Mouse (Mus musculus) gastrocnemius, postnatal 10 days (tissue): ENCODE data around the gene Psmb5. TPM values are rescaled to one million over a fixed set of nuclear protein-coding genes. Genes with fewer than 3 reads are reported as not detected.

Experiments
- microRNA-seq, 2 experiments: library from miRNA; unstranded; fragments of <30 nt; microRNA quantifications; one replicate each; pipeline ENCODE4 v1.2.0; 2021
- total RNA-seq, 2 experiments: library from RNA; stranded (reverse); gene quantifications; 2 replicates each; pipeline ENCODE4 v1.2.3; 2021

Psmb5 gene
- total RNA-seq, 2 experiments from 2014 or later: 183 to 207 TPM

Small RNA genes within 50 kb of the gene (microRNA-seq; reads per million reads assigned to microRNA genes)
- gene Mir686 (0 reads per million in 2 experiments), gene Mir6948 (0 reads per million in 2 experiments)

Other genes starting within 250 kb of the Psmb5 start
- 1 to 10 TPM; 3.1 to 5.5 TPM for gene Slc7a7, start 200.2 kb downstream of the Psmb5 start, total RNA-seq
- 100 to 1,000 TPM; 141 to 159 TPM for gene Mrpl52, start 191.1 kb downstream of the Psmb5 start, total RNA-seq
- gene Mmp14, start 186.4 kb downstream of the Psmb5 start, total RNA-seq: 100 to 1,000 TPM; 115 to 167 TPM
- gene Lrp10, start 153.9 kb downstream of the Psmb5 start, total RNA-seq: 10 to 100 TPM; 36.3 to 39.5 TPM
- gene Rem2, start 141.9 kb downstream of the Psmb5 start, total RNA-seq: under 1 TPM in 1 of 2 experiments, not detected in 1; 0.14 TPM
- gene Prmt5, start 100.5 kb downstream of the Psmb5 start, total RNA-seq: 10 to 100 TPM; 32.8 to 35.3 TPM
- gene Haus4, start 63.4 kb downstream of the Psmb5 start, total RNA-seq: 10 to 100 TPM in 1 of 2 experiments, 1 to 10 TPM in 1; 9.2 to 10.7 TPM
- gene Ajuba, start 40.5 kb downstream of the Psmb5 start, total RNA-seq: 1 to 10 TPM; 7.5 to 9.9 TPM
- 1 to 10 TPM; 3.1 to 5.1 TPM for gene 4931414P19Rik, start 12.0 kb downstream of the Psmb5 start, total RNA-seq
- not detected for gene Psmb11, start 3.4 kb upstream of the Psmb5 start, total RNA-seq
- not detected for gene Gm17606, start 22.9 kb upstream of the Psmb5 start, total RNA-seq
- 1 to 10 TPM in 1 of 2 experiments, under 1 TPM in 1; 0.96 to 1.8 TPM for gene Cdh24, start 23.3 kb upstream of the Psmb5 start, total RNA-seq
- 10 to 100 TPM; 16.2 to 16.9 TPM for gene 1700123O20Rik, start 68.2 kb upstream of the Psmb5 start, total RNA-seq
- 100 to 1,000 TPM in 1 of 2 experiments, 10 to 100 TPM in 1; 90.7 to 110 TPM for gene Acin1, start 68.9 kb upstream of the Psmb5 start, total RNA-seq
- gene Gm29776, start 80.8 kb upstream of the Psmb5 start, total RNA-seq: not detected
- under 1 TPM in 1 of 2 experiments, not detected in 1; 0.50 TPM for gene Cebpe, start 94.2 kb upstream of the Psmb5 start, total RNA-seq
- 1 to 10 TPM; 5.7 to 7.5 TPM for gene Slc7a8, start 163.9 kb upstream of the Psmb5 start, total RNA-seq
- not detected for gene Rnf212b, start 196.1 kb upstream of the Psmb5 start, total RNA-seq